In the genomic region with DNA sequence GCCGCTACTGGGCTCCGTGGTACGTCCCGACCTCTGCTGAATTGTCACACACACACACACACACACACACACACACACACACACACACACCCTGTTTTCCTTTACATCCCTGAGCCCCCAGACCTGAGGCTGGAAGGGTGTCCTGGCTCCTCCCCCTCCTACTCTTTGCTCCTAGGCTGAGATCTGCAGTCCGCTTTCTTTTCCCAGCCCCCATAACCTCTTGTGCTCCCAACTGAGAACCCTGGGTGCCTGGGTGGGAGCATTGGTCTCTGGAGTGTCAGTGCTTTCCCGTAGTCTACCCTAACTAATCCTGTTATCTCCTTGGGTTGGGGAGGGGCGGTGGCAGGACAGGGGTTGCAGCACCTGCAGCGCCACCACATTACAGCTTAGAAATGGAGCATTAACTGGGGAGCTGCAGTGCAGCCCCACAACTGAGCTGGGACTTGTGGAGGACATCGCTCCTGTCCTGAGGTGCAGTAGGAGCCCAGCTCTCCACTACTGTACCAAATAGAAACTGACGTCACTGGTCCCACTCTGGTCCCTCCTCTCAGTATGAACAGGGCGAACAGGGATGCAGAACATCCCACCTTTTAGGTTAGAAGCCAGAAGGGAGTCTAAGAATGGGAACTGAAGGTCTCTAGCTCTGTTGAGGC, we compare ENCODE assay signal across 8 mouse cellular contexts. TPM values are rescaled to one million over a fixed set of nuclear protein-coding genes. Genes with fewer than 3 reads are reported as not detected.
DNase-seq lines count a peak whose midpoint lies in the region; ATAC-seq and TF ChIP-seq lines count a peak whose summit lies in the region.

No protein-coding gene starts in this region.

- H3K9ac ChIP-seq in forebrain, embryonic 14.5 days (ENCODE audit: low read length), result peak overlapping the region; percentile 70
- H3K9ac ChIP-seq in liver, embryonic 14.5 days (replicated peaks), result no peak overlapping the region

- no peak; the same call in none of the 2 replicates for ATAC-seq in forebrain, embryonic 14.5 days
- no peak for ATAC-seq in liver, embryonic 14.5 days (ENCODE audit: insufficient read depth)

- peak overlapping the region; percentile 51 for H3K4me3 ChIP-seq in forebrain, embryonic 14.5 days (ENCODE audit: low read depth, low read length)
- H3K4me3 ChIP-seq in liver, embryonic 14.5 days (ENCODE audit: insufficient read depth in 1 of 2, low read depth in 2 of 2, low read length in 2 of 2), result peak overlapping the region; percentile 54 to 74

- TF ChIP-seq CTCF in liver, embryonic 14.5 days (IDR thresholded peaks at IDR 0.05; ENCODE audit: low read depth), result no peak

- H3K27ac ChIP-seq in forebrain, embryonic 14.5 days (ENCODE audit: low read depth, low read length), result peak overlapping the region; percentile 45; the same call in 1 of the 2 replicates
- no peak overlapping the region for H3K27ac ChIP-seq in liver, embryonic 14.5 days

- peak; percentile 12 to 18 for DNase-seq in left cerebral cortex, postnatal 36 days (ENCODE audit: low spot score in 2 of 2)
- DNase-seq in left cerebral cortex, adult 11 months (ENCODE audit: low spot score), result no peak
- peak; percentile 51 for DNase-seq in brain, adult 2 months (ENCODE audit: low read depth, low spot score)
- DNase-seq in forebrain, embryonic 14.5 days (ENCODE audit: low spot score), result no peak
- DNase-seq in liver, embryonic 14.5 days (ENCODE audit: low read depth in 3 of 3, low spot score in 3 of 3), result no peak
- peak; percentile 48 for DNase-seq in thymus, postnatal 25 days
- DNase-seq in gastrocnemius, postnatal 14 days, result no peak
- DNase-seq in spleen, adult 12 weeks (ENCODE audit: low spot score), result no peak

- peak overlapping the region; percentile 59 for H3K4me2 ChIP-seq in forebrain, embryonic 14.5 days (ENCODE audit: low read length)
- peak overlapping the region; percentile 61 for H3K4me2 ChIP-seq in liver, embryonic 14.5 days (ENCODE audit: low read depth)

- intact Hi-C loops in left cerebral cortex, postnatal 36 days (cut with DNase I), result no loop called here
- intact Hi-C loops in gastrocnemius, postnatal 14 days (cut with DNase I; ENCODE audit: low total_unique reads), result no loop called here

- TF ChIP-seq EP300 in liver, embryonic 14.5 days (IDR thresholded peaks at IDR 0.05; ENCODE audit: low read depth), result no peak

- WGBS in forebrain, embryonic 14.5 days, result 29% methylated on average over 11 of the region's 11 CpGs
- WGBS in liver, embryonic 14.5 days (ENCODE audit: insufficient replicate concordance), result 23% methylated on average over 7 of the region's 11 CpGs

- no peaks in the 10 kb centered on the region for H3K9me3 ChIP-seq in forebrain, embryonic 14.5 days (replicated peaks; ENCODE audit: control insufficient read depth, low read length)
- H3K9me3 ChIP-seq in liver, embryonic 14.5 days (ENCODE audit: control insufficient read depth, low read length), result no peaks in the 10 kb centered on the region

- no peaks in the 10 kb centered on the region for H3K36me3 ChIP-seq in forebrain, embryonic 14.5 days (ENCODE audit: control insufficient read depth, insufficient read depth, low read length)
- H3K36me3 ChIP-seq in liver, embryonic 14.5 days (replicated peaks; ENCODE audit: control insufficient read depth, insufficient read depth, low read depth), result no peaks in the 10 kb centered on the region

- no peaks in the 10 kb centered on the region for H3K27me3 ChIP-seq in forebrain, embryonic 14.5 days (replicated peaks; ENCODE audit: control insufficient read depth, insufficient read depth, low read length)
- H3K27me3 ChIP-seq in liver, embryonic 14.5 days (ENCODE audit: control insufficient read depth, insufficient read depth, low read length), result no peaks in the 10 kb centered on the region

- no peaks in the 10 kb centered on the region for H3K4me1 ChIP-seq in forebrain, embryonic 14.5 days (ENCODE audit: control insufficient read depth, insufficient read depth, low read length)
- 0 out of 4 replicates have a peak, but pooled peaks cover 0 to 2% of the 10 kb centered on the region in 2 experiments for H3K4me1 ChIP-seq in liver, embryonic 14.5 days (replicated peaks; ENCODE audit: control insufficient read depth in 2 of 2, insufficient read depth in 2 of 2, low read length in 1 of 2)

RNA-seq across cellular contexts. Expression of a gene that starts 1.7 kb away (rescaled TPM):
- 10 to 100 TPM; 57.4 to 68.4 TPM for total RNA-seq in left cerebral cortex, postnatal 36 days (2021)
- 49.3 and 60.5 TPM in 2 replicates for polyA plus RNA-seq in forebrain, embryonic 14.5 days (2014; fragmentation: Nextera tagmentation; extraction: Ambion mirVana)
- polyA plus RNA-seq in liver, embryonic 14.5 days (2012; rRNA removed), result 2.1 and 3.0 TPM in 2 replicates
- polyA plus RNA-seq in liver, embryonic 14.5 days (2014; fragmentation: Nextera tagmentation; extraction: Ambion mirVana), result 3.0 and 3.1 TPM in 2 replicates
- 1 to 10 TPM; 4.3 to 7.0 TPM for total RNA-seq in gastrocnemius, postnatal 14 days (2021)

RNA-seq across cellular contexts. Expression of a gene that starts 58.8 kb away (rescaled TPM):
- total RNA-seq in left cerebral cortex, postnatal 36 days (2021), result not detected
- not detected in 2 replicates for polyA plus RNA-seq in forebrain, embryonic 14.5 days (2014; fragmentation: Nextera tagmentation; extraction: Ambion mirVana)
- 0.02 TPM in 1 of 2 replicates, not detected in the other for polyA plus RNA-seq in liver, embryonic 14.5 days (2012; rRNA removed)
- 0.11 TPM in 1 of 2 replicates, not detected in the other for polyA plus RNA-seq in liver, embryonic 14.5 days (2014; fragmentation: Nextera tagmentation; extraction: Ambion mirVana)
- not detected for total RNA-seq in gastrocnemius, postnatal 14 days (2021)

Comparison
In these comparisons a context has a peak if more than half of its experiments do, and no peak if none do; other contexts are left out.
1. DNase-seq: peak in left cerebral cortex, postnatal 36 days (2 of 2), brain, adult 2 months (single experiment) and thymus, postnatal 25 days (single experiment); none in left cerebral cortex, adult 11 months (single experiment), forebrain, embryonic 14.5 days (single experiment), liver, embryonic 14.5 days (0 of 3), gastrocnemius, postnatal 14 days (single experiment) and spleen, adult 12 weeks (single experiment).
2. RNA of a gene that starts 1.7 kb away (total RNA-seq): 57.4 to 68.4 TPM in left cerebral cortex, postnatal 36 days; 4.3 to 7.0 TPM in gastrocnemius, postnatal 14 days; every median in the first group is over 4 times any median in the second.